Mouse (Mus musculus) CH12.LX (cell line): ENCODE measurements around the gene Larp4b. TPM values are rescaled to one million over a fixed set of nuclear protein-coding genes. Genes with fewer than 3 reads are reported as not detected.

ENCODE experiments used
- DNase-seq: peaks from one replicate; pipeline ENCODE4 v3.0.0-alpha.2; 2013; ENCODE audit errors: extremely low read depth
- H3K27ac ChIP-seq: 2 replicates; pipeline ENCODE4 v1.5.1; 2012; ENCODE audit warnings: low read depth, mild to moderate bottlenecking, control low read depth, moderate library complexity; ENCODE audit not compliant: insufficient read depth
- H3K27me3 ChIP-seq: replicated peaks from 2 replicates; pipeline ENCODE3; 2012; ENCODE audit warnings: inconsistent platforms
- H3K36me3 ChIP-seq, 2 experiments: replicated peaks in 1 of 2; 2 replicates each; pipeline versions ENCODE3 to v1.6.1; 2012; ENCODE audit warnings: inconsistent platforms in 1 of 2, low read length in 1 of 2, mild to moderate bottlenecking in 1 of 2, mixed read lengths in 1 of 2, moderate library complexity in 1 of 2; ENCODE audit not compliant: control insufficient read depth in 1 of 2, insufficient read depth in 1 of 2
- H3K4me1 ChIP-seq, 2 experiments: 2 replicates each; pipeline ENCODE4 v1.6.1; 2012; ENCODE audit warnings: inconsistent platforms in 1 of 2, moderate library complexity in 1 of 2; ENCODE audit not compliant: insufficient read depth in 2 of 2, control insufficient read depth in 1 of 2
- H3K4me2 ChIP-seq: 2 replicates; pipeline ENCODE4 v1.6.1; 2012; ENCODE audit warnings: low read depth, mild to moderate bottlenecking, control low read depth; ENCODE audit not compliant: poor library complexity, insufficient read depth, severe bottlenecking
- H3K4me3 ChIP-seq, 3 experiments: fragments of 150-350 bp in 1 of 3; sonication (generic) in 1 of 3; replicated peaks in 1 of 3; 2 replicates each; pipeline versions ENCODE3 to v1.5.1; 2011 to 2012; ENCODE audit warnings: low read depth in 2 of 3, low read length in 2 of 3, mild to moderate bottlenecking in 2 of 3, moderate library complexity in 2 of 3, control low read depth in 1 of 3, improper control_type of control experiment in 1 of 3, inconsistent platforms in 1 of 3, mixed read lengths in 1 of 3; ENCODE audit not compliant: poor library complexity in 1 of 3
- H3K79me2 ChIP-seq: replicated peaks from 2 replicates; pipeline ENCODE4 v1.6.1; 2012; ENCODE audit warnings: mild to moderate bottlenecking, moderate library complexity; ENCODE audit not compliant: control insufficient read depth, poor library complexity, insufficient read depth, severe bottlenecking; ENCODE audit errors: extremely low read depth
- H3K9ac ChIP-seq: 2 replicates; pipeline ENCODE4 v1.6.1; 2012; ENCODE audit warnings: low read depth, mild to moderate bottlenecking, control low read depth, moderate library complexity; ENCODE audit not compliant: insufficient read depth
- H3K9me3 ChIP-seq: replicated peaks from 2 replicates; pipeline ENCODE3; 2012; ENCODE audit warnings: low read length, inconsistent platforms, mixed read lengths
- BHLHE40 ChIP-seq: IDR thresholded peaks from 2 replicates; pipeline ENCODE4 v1.6.1; 2011; ENCODE audit warnings: mild to moderate bottlenecking, low read depth, low read length, improper control_type of control experiment
- CHD1 ChIP-seq: IDR thresholded peaks from 2 replicates; pipeline ENCODE4 v1.6.1; 2012; ENCODE audit warnings: low read depth, low read length, improper control_type of control experiment, inconsistent platforms
- CHD2 ChIP-seq: IDR thresholded peaks from 2 replicates; pipeline ENCODE4 v1.6.1; 2011; ENCODE audit warnings: low read length, improper control_type of control experiment
- ELF1 ChIP-seq: IDR thresholded peaks from 2 replicates; pipeline ENCODE4 v1.6.1; 2014; ENCODE audit warnings: low read depth, mild to moderate bottlenecking, inconsistent platforms, low read length, improper control_type of control experiment
- EP300 ChIP-seq: IDR thresholded peaks from 2 replicates; pipeline ENCODE4 v1.6.1; 2011; ENCODE audit warnings: low read length, improper control_type of control experiment
- HCFC1 ChIP-seq: IDR thresholded peaks from 2 replicates; pipeline ENCODE4 v1.6.1; 2012; ENCODE audit warnings: low read depth, mild to moderate bottlenecking, inconsistent platforms, low read length, improper control_type of control experiment
- IRF4 ChIP-seq: IDR thresholded peaks from 2 replicates; pipeline ENCODE4 v1.6.1; 2014; ENCODE audit warnings: low read depth, mild to moderate bottlenecking, inconsistent platforms, low read length, improper control_type of control experiment
- JUND ChIP-seq: conservative IDR thresholded peaks from 2 replicates; pipeline ENCODE4 v1.6.1; 2011; ENCODE audit warnings: low read depth, low read length, improper control_type of control experiment
- MAX ChIP-seq: IDR thresholded peaks from 2 replicates; pipeline ENCODE4 v1.6.1; 2011; ENCODE audit warnings: low read length, improper control_type of control experiment
- MAZ ChIP-seq: IDR thresholded peaks from 2 replicates; pipeline ENCODE4 v1.6.1; 2012; ENCODE audit warnings: low read depth, mild to moderate bottlenecking, inconsistent platforms, low read length, improper control_type of control experiment, moderate library complexity
- MEF2A ChIP-seq: IDR thresholded peaks from 2 replicates; pipeline ENCODE4 v1.6.1; 2014; ENCODE audit warnings: low read depth, mild to moderate bottlenecking, inconsistent platforms, low read length, improper control_type of control experiment, borderline replicate concordance
- MXI1 ChIP-seq: IDR thresholded peaks from 2 replicates; pipeline ENCODE4 v1.6.1; 2011; ENCODE audit warnings: mild to moderate bottlenecking, low read depth, low read length, improper control_type of control experiment
- SIN3A ChIP-seq: IDR thresholded peaks from 2 replicates; pipeline ENCODE4 v1.6.1; 2012; ENCODE audit warnings: low read length, improper control_type of control experiment, inconsistent platforms
- TBP ChIP-seq: conservative IDR thresholded peaks from 2 replicates; pipeline ENCODE4 v1.6.1; 2011; ENCODE audit warnings: low read depth, low read length, improper control_type of control experiment
- USF1 ChIP-seq: IDR thresholded peaks from 2 replicates; pipeline ENCODE4 v1.6.1; 2014; ENCODE audit warnings: low read depth, mild to moderate bottlenecking, inconsistent platforms, low read length, improper control_type of control experiment
- USF2 ChIP-seq: conservative IDR thresholded peaks from 2 replicates; pipeline ENCODE4 v1.6.1; 2011; ENCODE audit warnings: low read depth, low read length, improper control_type of control experiment
- ZC3H11A ChIP-seq: IDR thresholded peaks from 2 replicates; pipeline ENCODE4 v1.6.1; 2012; ENCODE audit warnings: low read depth, mild to moderate bottlenecking, inconsistent platforms, low read length, improper control_type of control experiment
- ZNF384 ChIP-seq: IDR thresholded peaks from 2 replicates; pipeline ENCODE4 v1.6.1; 2012; ENCODE audit warnings: low read depth, low read length, improper control_type of control experiment, inconsistent platforms
- dilution Hi-C: fragments of 300-500 bp; cut with MboI; formaldehyde crosslinking; loops from 2 replicates; pipeline ENCODE4 v1.14.3; 2020; ENCODE audit warnings: low sequenced_read_pairs; ENCODE audit not compliant: extremely low pct_unique_long_range_greater_than_20kb, extremely low pct_ligation_motif_present
- in situ Hi-C: fragments of 300-500 bp; cut with MboI; formaldehyde crosslinking; loops from 3 replicates; pipeline ENCODE4 v1.14.3; 2019; ENCODE audit warnings: low sequenced_read_pairs, low pct_ligation_motif_present, low pct_unique_long_range_greater_than_20kb, mixed read lengths
- polyA plus RNA-seq: library from polyadenylated mRNA; unstranded; fragments of >175 nt; gene quantifications from 2 replicates; pipeline ENCODE4 v1.2.1, GENCODE M21; 2012; ENCODE audit warnings: low read depth; ENCODE audit not compliant: insufficient read length
- total RNA-seq, 2 experiments: library from RNA; depleted of rRNA; stranded (reverse); fragments of 300-350 nt in 1 of 2; fragments of >200 nt in 1 of 2; gene quantifications; 2 replicates each; pipeline ENCODE4 v1.2.3; 2012 to 2014

The Larp4b gene
- total and polyA plus RNA-seq, 3 experiments, result 57.9 to 63.3 (median 58.3) TPM

GRCm38 (mm10) chr13:9125193-9125592 is 31.5 kb downstream of the Larp4b start:
- Histone ChIP-seq H3K4me2 (no peak overlapping the region), H3K4me3 (peak overlapping the region in 1 of 3 experiments; percentile 31), H3K79me2 (peaks cover 13% of the 10 kb centered on the region), H3K27ac (peak overlapping the region; percentile 59), H3K36me3 (peaks cover 52 to 82% of the 10 kb centered on the region in 2 experiments), H3K9me3 (no peaks in the 10 kb centered on the region), H3K9ac (no peak overlapping the region), H3K27me3 (no peaks in the 10 kb centered on the region), H3K4me1 (peaks cover 5 to 36% of the 10 kb centered on the region in 2 experiments)
- in situ Hi-C loops, result no loop called here
- TF ChIP-seq CHD2 (no peak), CHD1 (no peak), BHLHE40 (peak; percentile 62), MEF2A (no peak), ZC3H11A (no peak), ZNF384 (no peak), SIN3A (no peak), USF2 (no peak), EP300 (peak; percentile 86), HCFC1 (no peak), ELF1 (no peak), IRF4 (peak; percentile 93), TBP (no peak), JUND (no peak), USF1 (no peak)
- dilution Hi-C loops, result no loop called here
- DNase-seq, result peak; percentile 71

GRCm38 (mm10) chr13:9127715-9128114 is 34.0 kb downstream of the Larp4b start:
- Histone ChIP-seq H3K9me3 (no peaks in the 10 kb centered on the region), H3K9ac (no peak overlapping the region), H3K79me2 (peaks cover 2% of the 10 kb centered on the region; the same call in 1 of the 2 replicates), H3K36me3 (peaks cover 61 to 83% of the 10 kb centered on the region in 2 experiments), H3K27me3 (no peaks in the 10 kb centered on the region), H3K4me1 (peaks cover 5 to 39% of the 10 kb centered on the region in 2 experiments), H3K4me3 (no peak overlapping the region), H3K27ac (no peak overlapping the region), H3K4me2 (no peak overlapping the region)
- dilution Hi-C loops (no loop called here), in situ Hi-C loops (no loop called here)
- no peak for DNase-seq
- TF ChIP-seq ELF1, result no peak
- TF ChIP-seq MAZ, result no peak
- no peak for TF ChIP-seq MAX
- no peak for TF ChIP-seq CHD1
- no peak for TF ChIP-seq MXI1
